Mouse (Mus musculus) MEL (cell line): Measurements from ENCODE around the gene Slc9a7.

Source experiments
- CTCF ChIP-seq, 3 experiments: IDR thresholded peaks in 2 of 3; conservative IDR thresholded peaks in 1 of 3; 2 replicates each; pipeline ENCODE4 v1.5.1; 2011 to 2012; ENCODE audit warnings: low read length in 3 of 3, low read depth in 2 of 3, mild to moderate bottlenecking in 2 of 3, improper control_type of control experiment in 1 of 3, inconsistent platforms in 1 of 3, mixed read lengths in 1 of 3, moderate library complexity in 1 of 3; ENCODE audit not compliant: control insufficient read depth in 1 of 3, insufficient read depth in 1 of 3, poor library complexity in 1 of 3, severe bottlenecking in 1 of 3
- EP300 ChIP-seq, 2 experiments: IDR thresholded peaks; 2 replicates each; pipeline ENCODE4 v1.6.1; 2011; ENCODE audit warnings: improper control_type of control experiment in 2 of 2, low read length in 2 of 2, low read depth in 1 of 2, mild to moderate bottlenecking in 1 of 2
- HCFC1 ChIP-seq: IDR thresholded peaks from 2 replicates; pipeline ENCODE4 v1.6.1; 2012; ENCODE audit warnings: low read depth, mild to moderate bottlenecking, inconsistent platforms, low read length, improper control_type of control experiment, moderate library complexity
- MAFK ChIP-seq: IDR thresholded peaks from 2 replicates; pipeline ENCODE4 v1.6.1; 2011; ENCODE audit warnings: low read depth, mild to moderate bottlenecking, low read length, improper control_type of control experiment, borderline replicate concordance
- RCOR1 ChIP-seq: IDR thresholded peaks from 2 replicates; pipeline ENCODE4 v1.6.1; 2012; ENCODE audit warnings: low read depth, mild to moderate bottlenecking, inconsistent platforms, low read length, improper control_type of control experiment

DNA sequence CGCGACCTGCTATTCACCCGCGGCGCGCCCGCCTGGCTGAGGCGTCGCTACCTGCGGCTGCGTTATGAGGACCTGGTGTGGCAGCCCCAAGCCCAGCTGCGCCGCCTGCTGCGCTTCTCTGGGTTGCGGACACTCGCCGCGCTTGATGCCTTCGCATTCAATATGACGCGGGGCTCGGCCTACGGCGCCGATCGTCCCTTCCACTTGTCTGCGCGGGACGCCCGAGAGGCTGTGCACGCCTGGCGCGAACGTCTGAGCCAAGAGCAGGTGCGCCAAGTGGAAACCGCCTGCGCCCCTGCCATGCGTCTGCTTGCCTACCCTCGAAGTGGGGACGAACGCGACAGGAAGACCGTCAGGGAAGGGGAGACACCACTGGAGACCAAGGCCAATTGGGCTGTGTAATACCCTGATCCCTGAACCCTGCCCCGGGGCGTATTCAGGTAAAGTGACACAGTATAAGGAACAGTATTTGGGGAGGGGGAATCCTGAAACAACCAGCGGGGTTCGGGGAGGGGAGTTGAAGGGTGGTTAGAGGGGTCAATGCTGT lies 230.8 kb downstream of the Slc9a7 start:
- TF ChIP-seq CTCF (IDR thresholded peaks at IDR 0.05 in 2 of 3, conservative IDR thresholded peaks at IDR 0.05 in 1 of 3; ENCODE audit: control insufficient read depth in 1 of 3, insufficient read depth in 1 of 3, low read depth in 2 of 3, low read length in 3 of 3, poor library complexity in 1 of 3, severe bottlenecking in 1 of 3), result no peak
- TF ChIP-seq HCFC1, result no peak
- TF ChIP-seq MAFK, result no peak
- TF ChIP-seq RCOR1, result no peak
- no peak for TF ChIP-seq EP300 (IDR thresholded peaks at IDR 0.05; ENCODE audit: low read depth in 1 of 2, low read length in 2 of 2)
